Mouse (Mus musculus) liver (tissue): ENCODE data around the gene Polr1a.
"Not testable (repeated sequence)": the region's sequence is repeated elsewhere in the genome, so short reads cannot be mapped to it uniquely, and the experiment has no call there.

Experiments used
- DNase-seq: peaks from one replicate; pipeline ENCODE4 v3.0.0-alpha.2; 2020; ENCODE audit warnings: mixed read lengths

The Polr1a gene

DNA sequence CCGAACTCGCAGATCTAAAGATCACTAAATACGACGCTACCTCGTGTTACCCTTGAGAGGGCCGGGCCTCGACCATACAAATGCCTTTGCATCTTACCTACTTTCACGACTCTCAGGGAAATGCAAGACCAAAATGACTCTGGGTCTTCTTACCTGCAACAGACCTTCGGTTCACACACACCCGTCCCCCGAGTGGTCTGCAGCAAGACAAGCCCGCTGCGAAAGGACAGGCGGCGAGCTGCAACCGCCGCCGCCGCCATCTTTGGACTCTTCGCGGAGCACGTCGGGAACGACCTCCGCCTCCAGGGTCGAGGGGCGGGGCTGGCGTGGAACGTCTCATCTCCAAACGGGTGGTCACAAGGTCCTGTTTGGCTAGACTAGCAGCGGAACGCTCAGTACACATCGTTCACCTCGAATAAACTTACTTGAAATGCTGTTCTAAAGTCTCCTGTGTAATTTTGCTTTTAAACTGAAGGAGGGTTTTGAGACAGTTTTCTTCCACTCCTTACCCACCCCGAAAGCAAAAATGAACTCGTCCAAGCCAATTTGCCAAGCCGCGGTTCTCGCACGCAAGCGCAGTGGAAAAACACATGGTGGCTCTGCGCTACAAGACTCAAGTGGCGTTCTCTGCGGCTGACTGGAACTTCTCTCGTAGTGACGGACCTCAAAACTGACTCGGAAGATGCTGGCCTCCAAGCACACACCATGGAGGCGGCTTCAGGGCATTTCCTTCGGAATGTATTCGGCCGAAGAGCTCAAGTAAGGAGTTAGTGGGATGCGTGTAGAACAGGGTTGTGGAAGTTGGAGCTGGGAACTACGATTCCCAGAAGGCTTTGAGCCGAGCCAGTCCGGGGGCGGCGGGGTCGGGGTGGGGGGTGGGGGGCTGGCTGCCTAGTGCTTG, at the start of gene Polr1a, which contains the start of gene Ptcd3:
Gene Polr1a (plus strand): TSS at position 573 of the 901 bp plus-strand sequence.
Gene Ptcd3 (minus strand): TSS at position 270 of the 901 bp plus-strand sequence.
- DNase-seq = peak; percentile 92

GRCm38 (mm10) chr6:71867751-71868150, 41.1 kb upstream of the Polr1a start:
- no peak for DNase-seq

DNA sequence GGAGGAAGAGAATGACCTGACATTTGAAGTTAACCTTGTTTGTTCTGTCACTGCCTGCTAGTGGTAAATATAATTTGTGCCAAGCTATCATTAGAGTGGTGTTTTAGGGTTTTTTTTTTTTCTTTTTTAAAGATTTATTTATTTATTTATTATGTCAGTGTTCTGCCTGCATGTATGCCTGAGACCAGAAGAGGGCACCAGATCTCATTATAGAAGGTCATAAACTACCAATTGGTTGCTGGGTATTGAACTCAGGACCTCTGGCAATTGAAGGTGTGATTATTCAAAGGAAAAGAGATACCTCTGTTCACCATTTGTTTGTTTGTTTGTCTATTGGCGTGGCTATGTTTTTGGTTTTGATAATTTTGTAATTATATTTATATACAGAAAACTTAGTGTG, 40.0 kb upstream of the Polr1a start:
- DNase-seq = no peak

- no peak for DNase-seq
These were observed 37.5 kb upstream of the Polr1a start for GRCm38 (mm10) chr6:71871396-71871795.

DNA sequence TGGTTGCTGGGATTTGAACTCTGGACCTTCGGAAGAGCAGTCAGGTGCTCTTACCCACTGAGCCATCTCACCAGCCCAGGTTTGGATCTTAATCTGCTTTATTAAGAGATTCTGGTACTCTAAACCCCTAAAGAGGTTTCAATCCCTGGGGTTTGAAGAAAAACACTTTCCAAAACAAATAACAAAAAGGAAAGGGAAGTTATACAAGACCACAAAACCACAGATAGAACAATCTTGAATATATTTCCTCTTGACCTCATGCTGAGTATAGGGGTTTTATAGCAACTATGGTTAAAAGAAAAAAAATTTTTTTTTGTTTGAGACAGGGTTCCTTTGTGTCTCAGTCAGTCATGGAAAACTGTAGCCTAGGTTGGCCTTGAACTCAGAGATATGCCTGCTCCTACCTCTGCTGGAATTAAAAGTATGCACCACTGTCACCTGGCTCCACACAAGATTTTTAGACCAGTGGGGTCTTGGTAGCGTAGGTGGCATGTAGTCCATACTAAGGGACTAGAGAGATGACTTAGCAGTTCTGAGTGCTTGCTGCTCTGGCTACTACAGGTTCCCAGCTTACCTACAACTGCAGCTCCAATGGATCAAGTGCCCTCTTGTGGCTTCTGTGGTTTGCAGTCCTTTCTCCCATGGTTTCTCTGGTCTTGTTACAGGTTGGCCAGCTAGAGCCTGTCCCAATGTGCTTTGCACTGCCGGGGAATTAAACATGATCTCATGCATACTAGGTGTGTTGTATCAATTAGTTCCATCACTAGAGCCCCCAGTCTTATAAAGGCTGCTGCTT, 30.7 kb upstream of the Polr1a start:
- no peak for DNase-seq

DNA sequence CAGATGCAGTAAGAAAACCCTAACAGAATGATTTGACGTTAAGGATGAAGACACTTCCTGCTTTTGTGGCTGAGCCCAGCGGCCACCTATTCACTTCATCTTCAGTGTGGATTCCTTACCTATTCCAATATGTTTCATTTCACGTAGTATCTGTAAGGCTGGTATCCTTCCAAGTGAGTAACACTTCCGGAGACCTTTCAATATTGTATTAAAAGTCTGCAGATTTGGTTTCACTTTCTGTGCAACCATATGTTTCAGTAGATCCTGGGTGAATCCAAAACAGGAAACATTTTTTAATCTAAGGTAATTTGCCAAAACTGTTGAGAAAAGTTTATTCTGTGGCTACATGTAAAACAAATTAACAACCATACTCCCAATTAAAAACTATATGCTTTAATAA, 15.6 kb upstream of the Polr1a start:
- no peak for DNase-seq

- DNase-seq = peak; percentile 37
These were observed 1.1 kb upstream of the Polr1a start for GRCm38 (mm10) chr6:71907702-71908235.

DNA sequence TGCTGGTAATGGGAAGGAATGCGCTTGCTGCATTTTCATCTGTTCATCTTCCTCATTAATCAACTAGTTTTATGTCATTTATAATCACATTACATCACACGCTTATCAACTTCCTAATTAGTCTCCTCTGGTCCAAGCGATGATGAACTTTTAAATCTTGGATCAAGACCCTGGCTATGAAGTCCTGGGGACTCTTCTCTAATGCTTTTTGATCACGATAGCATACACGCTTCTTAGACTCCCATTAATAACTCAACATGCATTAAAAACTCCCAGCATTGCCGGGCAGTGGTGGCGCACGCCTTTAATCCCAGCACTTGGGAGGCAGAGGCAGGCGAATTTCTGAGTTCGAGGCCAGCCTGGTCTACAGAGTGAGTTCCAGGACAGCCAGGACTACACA, 531 bp downstream of the Polr1a start:
- no peak for DNase-seq

DNA sequence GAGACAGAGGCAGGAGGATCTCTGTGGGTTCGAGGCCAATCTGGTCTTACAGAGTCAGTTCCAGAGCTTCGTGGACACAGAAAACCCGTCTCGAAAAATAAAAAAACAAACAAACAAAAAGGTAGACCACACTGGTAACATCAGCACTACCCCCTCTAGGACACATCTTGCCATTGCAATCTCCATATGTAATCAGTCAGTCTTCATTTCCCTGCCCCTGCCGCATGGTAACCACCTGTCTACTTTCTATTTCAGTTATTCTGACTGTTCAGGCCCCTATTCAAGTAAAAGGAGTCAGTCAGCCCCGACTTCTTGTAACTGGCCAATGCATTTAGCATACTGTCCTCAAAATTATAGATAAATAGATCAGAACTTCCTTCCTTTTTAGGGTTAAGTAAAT, 987 bp downstream of the Polr1a start:
- DNase-seq = no peak

DNA sequence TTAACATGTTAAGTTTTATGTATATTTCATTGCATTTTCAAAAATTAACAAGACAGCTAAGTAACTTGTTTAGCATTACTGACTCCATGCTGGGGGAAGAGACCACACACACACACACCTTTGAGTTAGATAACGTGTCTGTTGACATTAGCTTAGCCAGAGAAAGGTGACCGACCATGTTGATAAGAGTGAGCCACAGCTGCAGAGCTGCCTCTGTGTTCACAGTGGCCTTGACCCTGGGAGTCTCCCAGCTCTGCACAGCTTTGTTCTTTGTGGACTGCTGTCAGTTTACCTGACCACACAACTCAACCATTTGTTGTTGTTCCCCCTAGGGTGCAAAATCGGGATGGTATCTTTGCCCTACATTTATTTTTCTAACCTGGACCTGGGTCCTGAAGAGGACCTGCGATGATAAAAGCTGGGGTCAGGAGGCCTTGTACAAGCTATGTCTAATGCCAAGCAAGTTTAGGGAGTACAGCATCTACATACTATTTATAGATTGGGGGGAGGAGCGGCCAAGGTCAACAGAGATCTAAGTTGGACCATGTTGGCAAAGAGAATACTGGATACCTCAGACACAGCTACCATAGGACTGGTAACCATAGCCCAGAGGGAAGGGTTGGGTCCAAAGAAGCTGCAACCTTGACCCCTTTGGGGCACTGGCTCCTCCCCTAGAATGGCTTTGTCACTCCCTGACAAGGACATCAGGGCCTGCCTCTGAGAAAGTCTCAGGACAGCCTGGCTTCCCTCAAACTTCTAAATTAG, 3.0 kb downstream of the Polr1a start:
- peak; percentile 30 for DNase-seq

GRCm38 (mm10) chr6:71920752-71921151, 11.9 kb downstream of the Polr1a start:
- DNase-seq = no peak

- not testable (repeated sequence) for DNase-seq
These were observed 16.4 kb downstream of the Polr1a start for GRCm38 (mm10) chr6:71925233-71925632.

DNA sequence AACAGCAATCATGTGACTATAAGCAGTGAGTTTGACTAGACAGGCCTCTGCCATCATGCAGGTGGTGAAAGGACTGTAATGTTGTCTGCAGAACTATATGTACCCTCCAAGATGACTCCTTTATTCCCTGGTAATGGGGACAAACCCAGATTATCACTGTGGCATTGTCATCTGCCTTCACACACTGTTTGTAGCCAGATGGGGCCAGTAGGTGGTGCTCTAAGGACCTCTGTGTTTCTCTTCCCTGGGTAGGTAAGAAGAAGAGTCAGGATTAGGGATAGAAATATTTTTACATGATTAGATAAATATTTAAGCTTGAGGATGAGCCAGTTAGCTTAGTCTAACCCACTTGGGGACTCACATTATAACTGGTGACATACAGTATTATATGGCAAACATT, 19.1 kb downstream of the Polr1a start:
- DNase-seq = peak; percentile 47

- no peak for DNase-seq
These were observed 21.2 kb downstream of the Polr1a start for GRCm38 (mm10) chr6:71930053-71930452.

DNA sequence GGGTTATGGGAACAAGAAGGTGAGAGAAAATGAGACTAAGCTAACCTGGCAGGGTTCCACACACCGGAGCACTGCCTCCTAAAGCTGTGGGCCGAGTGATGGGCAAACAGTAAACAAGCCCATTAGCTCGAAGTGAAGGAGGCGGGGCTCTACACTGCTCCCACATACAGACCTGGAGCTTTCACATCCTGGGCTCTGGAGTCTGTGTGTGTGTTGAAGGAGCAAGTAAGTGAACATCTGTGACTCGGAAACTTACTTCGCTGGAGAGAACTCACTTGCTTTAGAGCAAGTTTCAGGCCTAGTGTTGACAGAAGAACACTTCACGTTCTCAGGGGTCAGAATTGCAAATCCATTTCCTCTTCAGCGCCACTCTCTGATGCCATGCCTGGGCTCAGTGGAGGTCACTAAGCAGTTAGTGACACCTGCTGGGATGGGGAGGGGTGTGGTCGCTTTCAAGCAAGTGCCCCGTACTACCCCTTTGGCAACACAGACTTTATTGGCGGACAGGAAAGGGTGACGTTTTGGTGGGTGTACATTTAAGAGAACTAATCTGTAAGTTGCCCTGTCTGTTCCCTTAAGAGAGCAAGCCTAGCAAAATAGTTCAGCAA, 22.1 kb downstream of the Polr1a start:
- no peak for DNase-seq

GRCm38 (mm10) chr6:71932347-71932746, 23.5 kb downstream of the Polr1a start:
- DNase-seq = no peak

DNA sequence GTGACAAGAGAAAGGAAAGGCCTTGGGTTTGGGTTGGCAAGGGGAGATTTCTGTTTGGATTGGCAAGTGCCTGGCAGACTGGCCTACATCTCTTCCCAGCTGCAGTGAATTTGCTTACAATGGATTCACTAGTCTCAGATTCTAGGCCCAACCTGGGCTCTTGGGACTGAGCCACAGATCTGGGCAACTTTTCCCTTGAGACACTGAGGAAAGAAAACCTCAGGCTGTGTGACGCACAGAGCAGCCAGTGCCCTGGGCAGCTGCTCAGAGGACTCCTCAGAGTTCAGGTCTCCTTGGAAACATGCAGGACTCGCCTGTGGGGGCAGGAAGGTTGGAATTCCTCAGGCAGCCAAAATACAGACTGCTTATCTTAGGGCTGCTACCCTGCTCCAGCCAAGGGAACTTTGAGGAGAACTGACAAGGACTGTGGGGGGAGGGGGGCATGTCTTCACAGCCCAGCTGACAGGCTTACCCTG, 25.3 kb downstream of the Polr1a start:
- DNase-seq = no peak

- no peak for DNase-seq
These were observed 26.9 kb downstream of the Polr1a start for GRCm38 (mm10) chr6:71935737-71936136.

DNA sequence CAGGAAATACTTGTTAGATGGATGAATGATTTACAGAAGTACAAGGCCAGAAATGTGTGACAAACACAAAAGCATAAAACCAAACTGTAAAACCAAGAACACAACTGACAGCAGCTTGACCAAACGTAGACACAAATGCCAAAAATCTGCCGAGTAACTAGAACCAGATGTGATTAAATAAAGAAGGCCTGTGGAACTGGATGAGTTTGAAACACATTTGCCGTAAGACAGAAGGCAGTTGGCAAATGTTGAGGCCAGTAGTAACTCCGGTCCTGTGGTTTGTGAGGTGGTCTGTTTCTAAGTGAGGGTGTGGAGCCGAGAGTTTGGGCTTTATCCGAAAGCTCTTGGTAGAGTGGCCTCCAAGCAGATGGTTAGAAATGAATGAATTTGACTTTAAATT, 32.1 kb downstream of the Polr1a start:
- DNase-seq = no peak

DNA sequence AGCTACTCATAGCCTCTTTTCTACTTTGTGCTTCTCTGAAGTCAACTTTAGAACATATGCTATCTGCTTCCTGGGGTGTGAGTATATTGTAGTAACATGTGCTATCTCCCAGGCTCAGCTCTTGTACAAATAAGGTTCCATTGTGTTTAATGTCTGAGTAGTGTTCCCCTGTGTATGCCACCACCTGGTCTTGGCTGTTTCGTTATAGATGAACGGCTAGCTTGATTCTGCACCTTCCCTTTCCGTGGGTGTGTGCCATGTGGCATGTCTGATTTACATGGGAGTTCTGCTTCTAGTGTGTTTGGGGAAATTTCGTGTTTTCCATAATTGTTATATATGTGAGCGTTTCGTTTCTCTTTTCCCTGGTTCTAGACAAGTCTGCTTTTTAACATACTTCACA, 36.2 kb downstream of the Polr1a start:
- no peak for DNase-seq

- no peak for DNase-seq
These were observed 37.3 kb downstream of the Polr1a start for GRCm38 (mm10) chr6:71946121-71946520.

DNA sequence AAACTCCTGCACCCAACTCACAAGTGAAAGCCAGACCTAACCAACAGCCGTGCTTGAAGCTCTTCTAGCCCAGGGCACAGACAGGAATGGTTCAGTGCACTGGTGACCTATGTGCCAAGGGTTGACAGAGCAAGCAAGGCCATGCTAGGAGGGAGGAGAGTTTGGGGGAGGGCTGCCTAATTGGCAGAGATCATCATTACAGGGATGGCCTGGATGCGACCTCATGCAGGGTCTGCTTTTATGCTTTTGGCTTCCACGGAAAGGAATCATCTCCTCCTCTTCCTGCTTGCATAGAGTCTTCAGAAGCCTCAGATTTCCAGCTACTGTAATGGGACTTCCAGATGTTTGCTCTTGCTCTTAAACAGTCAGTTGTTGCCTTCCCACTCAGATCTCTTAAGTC, 40.9 kb downstream of the Polr1a start:
- DNase-seq = no peak
